Mouse (Mus musculus) midbrain, embryonic 14.5 days (tissue): Measurements from ENCODE around the gene Ppp2r3d. TPM values are rescaled to one million over a fixed set of nuclear protein-coding genes. Genes with fewer than 3 reads are reported as not detected.

Experiments used
- ATAC-seq: fragments of 200-750 bp; cut with Nextera tagmentation; 2 replicates; pipeline ENCODE4 v1.8.0; 2017; ENCODE audit warnings: moderate number of reproducible peaks, moderate library complexity; ENCODE audit not compliant: low FRiP score, low TSS enrichment
- DNase-seq: peaks from one replicate; pipeline ENCODE4 v3.0.0-alpha.2; 2015
- H3K27ac ChIP-seq: fragments of 300-500 bp; sonication (generic); replicated peaks from 2 replicates; pipeline ENCODE4 v1.5.1; 2014; ENCODE audit warnings: mild to moderate bottlenecking, low read depth, low read length, moderate library complexity
- H3K27me3 ChIP-seq: fragments of 300-500 bp; sonication (generic); 2 replicates; pipeline ENCODE4 v1.6.1; 2014; ENCODE audit warnings: low read length, control low read depth, mixed read lengths; ENCODE audit not compliant: control insufficient read depth, insufficient read depth
- H3K36me3 ChIP-seq: fragments of 300-500 bp; sonication (generic); 2 replicates; pipeline ENCODE4 v1.6.1; 2014; ENCODE audit warnings: low read length, control low read depth; ENCODE audit not compliant: control insufficient read depth, insufficient read depth
- H3K4me1 ChIP-seq: fragments of 300-500 bp; sonication (generic); 2 replicates; pipeline ENCODE4 v1.6.1; 2014; ENCODE audit warnings: mild to moderate bottlenecking, antibody characterized with exemption, low read length, control low read depth; ENCODE audit not compliant: control insufficient read depth, insufficient read depth
- H3K4me2 ChIP-seq: fragments of 300-500 bp; sonication (generic); 2 replicates; pipeline ENCODE4 v1.6.1; 2014; ENCODE audit warnings: mild to moderate bottlenecking, low read length, moderate library complexity
- H3K4me3 ChIP-seq: fragments of 300-500 bp; sonication (generic); replicated peaks from 2 replicates; pipeline ENCODE4 v1.5.1; 2014; ENCODE audit warnings: low read depth, low read length
- H3K9ac ChIP-seq: fragments of 300-500 bp; sonication (generic); replicated peaks from 2 replicates; pipeline ENCODE4 v1.6.1; 2014; ENCODE audit warnings: mild to moderate bottlenecking, low read length, moderate library complexity
- H3K9me3 ChIP-seq: fragments of 300-500 bp; sonication (generic); 2 replicates; pipeline ENCODE4 v1.6.1; 2016; ENCODE audit warnings: low read length, control low read depth, mixed read lengths; ENCODE audit not compliant: control insufficient read depth
- WGBS: fragments of 180-500 bp; shearing (Covaris S2); extraction: QIAGEN DNeasy Blood & Tissue Kit; methylation state at CpG from one replicate; pipeline ENCODE4 v1.1.7; 2014; 5-methylcytosine and 5-hydroxymethylcytosine counted together
- polyA plus RNA-seq: library from polyadenylated mRNA; unstranded; fragments of >200 nt; fragmentation: Nextera tagmentation; extraction: Ambion mirVana; gene quantifications from 2 replicates; pipeline ENCODE4 v1.2.1, GENCODE M21; 2014

Ppp2r3d gene
- polyA plus RNA-seq, 1 experiment from 2014 or later, result 158 TPM

GRCm38 (mm10) chr9:124422900-124423551 lies 53.7 kb downstream of the Ppp2r3d start:
- DNase-seq (peak; percentile 93), ATAC-seq (peak; percentile 57)
- under 1% methylated on average over 59 of the region's 59 CpGs for WGBS
- H3K27me3 ChIP-seq, result no peaks in the 10 kb centered on the region
- H3K4me3 ChIP-seq, result peak overlapping the region; percentile 73
- peak overlapping the region; percentile 78 for H3K9ac ChIP-seq
- peak overlapping the region; percentile 97 for H3K27ac ChIP-seq
- no peaks in the 10 kb centered on the region for H3K4me1 ChIP-seq
- H3K36me3 ChIP-seq, result no peaks in the 10 kb centered on the region
- peak overlapping the region; percentile 61 for H3K4me2 ChIP-seq
- no peaks in the 10 kb centered on the region for H3K9me3 ChIP-seq

- Histone ChIP-seq H3K4me3 (peak overlapping the region; percentile 73), H3K4me1 (no peaks in the 10 kb centered on the region), H3K4me2 (peak overlapping the region; percentile 61), H3K27me3 (no peaks in the 10 kb centered on the region), H3K9me3 (no peaks in the 10 kb centered on the region), H3K36me3 (no peaks in the 10 kb centered on the region), H3K9ac (peak overlapping the region; percentile 78; the same call in 1 of the 2 replicates), H3K27ac (peak overlapping the region; percentile 97)
- DNase-seq, result no peak
- 5% methylated on average over 23 of the region's 25 CpGs for WGBS
- ATAC-seq, result no peak
Observed at GRCm38 (mm10) chr9:124422427-124422826, 54.3 kb downstream of the Ppp2r3d start.

GRCm38 (mm10) chr9:124412921-124413320 lies 63.8 kb downstream of the Ppp2r3d start:
- Histone ChIP-seq H3K4me1 (no peaks in the 10 kb centered on the region), H3K36me3 (no peaks in the 10 kb centered on the region), H3K27ac (no peak overlapping the region), H3K9ac (no peak overlapping the region), H3K9me3 (no peaks in the 10 kb centered on the region), H3K27me3 (no peaks in the 10 kb centered on the region), H3K4me3 (no peak overlapping the region), H3K4me2 (no peak overlapping the region)
- ATAC-seq (no peak), DNase-seq (no peak)

GRCm38 (mm10) chr9:124411553-124411952 lies 65.1 kb downstream of the Ppp2r3d start:
- no peaks in the 10 kb centered on the region for H3K27me3 ChIP-seq
- no peak overlapping the region for H3K4me2 ChIP-seq
- no peak overlapping the region for H3K4me3 ChIP-seq
- no peak overlapping the region for H3K27ac ChIP-seq
- no peaks in the 10 kb centered on the region for H3K4me1 ChIP-seq
- no peaks in the 10 kb centered on the region for H3K36me3 ChIP-seq
- 72% methylated on average over 1 of the region's 1 CpGs for WGBS
- ATAC-seq (no peak), DNase-seq (no peak)
- H3K9ac ChIP-seq, result no peak overlapping the region
- H3K9me3 ChIP-seq, result no peaks in the 10 kb centered on the region

GRCm38 (mm10) chr9:124408564-124408963 lies 68.1 kb downstream of the Ppp2r3d start:
- Histone ChIP-seq H3K4me3 (no peak overlapping the region), H3K36me3 (no peaks in the 10 kb centered on the region), H3K4me1 (no peaks in the 10 kb centered on the region), H3K27me3 (no peaks in the 10 kb centered on the region), H3K9me3 (no peaks in the 10 kb centered on the region), H3K27ac (no peak overlapping the region), H3K9ac (no peak overlapping the region), H3K4me2 (no peak overlapping the region)
- no peak for DNase-seq
- ATAC-seq, result no peak
- WGBS, result 63% methylated on average over 1 of the region's 1 CpGs

Other genes with a start within 250 kb of the Ppp2r3d start
- gene 2010315B03Rik, start 164.2 kb downstream of the Ppp2r3d start, polyA plus RNA-seq, result 9.5 and 10.8 TPM in 2 replicates
- gene Gm21836, start 16.9 kb upstream of the Ppp2r3d start, polyA plus RNA-seq, result not detected in 2 replicates